ENCODE assay signal across 14 mouse cellular contexts in the genomic region with DNA sequence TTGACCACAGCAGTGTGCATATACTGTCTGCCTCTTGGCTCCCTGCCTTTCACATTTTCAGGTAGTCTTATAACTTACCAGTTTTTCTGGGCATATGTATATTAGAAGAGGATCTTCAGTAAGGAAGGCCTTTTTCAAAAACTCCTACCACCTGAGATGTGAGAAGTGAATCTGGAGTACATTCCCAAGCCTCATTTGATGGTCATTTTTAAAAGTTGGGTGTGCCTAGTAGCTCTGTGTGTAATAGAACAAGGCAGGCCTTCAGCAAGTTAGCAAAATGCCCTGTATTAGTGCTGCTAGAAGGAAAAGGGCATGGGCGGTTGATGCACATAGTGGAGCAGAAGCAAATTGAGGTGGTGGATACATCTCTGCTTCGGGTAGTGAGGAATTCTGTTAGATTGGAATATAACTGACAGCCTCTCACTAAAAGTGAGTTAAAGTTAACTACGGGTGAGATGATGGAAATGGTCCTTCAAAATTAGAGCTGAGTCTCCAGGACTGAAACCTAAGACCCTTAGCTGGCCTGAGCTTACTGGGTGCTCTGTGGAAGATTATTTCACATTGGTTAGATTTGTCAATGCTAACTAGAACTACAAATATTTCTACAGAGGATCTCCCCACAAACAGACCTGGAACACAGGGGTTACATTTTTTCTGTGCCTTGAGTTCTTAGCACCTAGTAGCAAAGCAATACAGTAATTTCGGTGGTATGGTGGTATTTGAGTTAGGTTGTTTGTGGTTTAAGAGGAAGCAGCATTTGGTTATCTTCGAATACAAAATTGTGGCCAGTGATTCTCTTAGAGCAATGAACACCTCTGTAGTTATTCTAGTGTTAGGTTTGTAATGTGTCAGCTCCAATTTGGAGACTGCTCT. TPM values are rescaled to one million over a fixed set of nuclear protein-coding genes. Genes with fewer than 3 reads are reported as not detected.
"Had no signal": no experiment of that assay in that cellular context is flagged by ENCODE, and none has a peak within 500 bp of the region (broad histone marks: within the 10 kb centered on the region; RNA-seq: fewer than 3 reads in every experiment).

No protein-coding gene starts in this region.

- H3K4me2 ChIP-seq: limb, embryonic 15.5 days; liver, embryonic 12.5 days had no signal

- H3K27ac ChIP-seq: kidney, postnatal 0 days; limb, embryonic 15.5 days; liver, embryonic 12.5 days; midbrain, embryonic 10.5 days had no signal

- H3K27me3 ChIP-seq: limb, embryonic 15.5 days; liver, embryonic 12.5 days had no signal

- H3K9ac ChIP-seq: limb, embryonic 15.5 days; liver, embryonic 12.5 days had no signal

- H3K4me3 ChIP-seq: limb, embryonic 15.5 days; liver, embryonic 12.5 days; midbrain, embryonic 10.5 days had no signal

- DNase-seq: kidney, postnatal 36 days; layer of hippocampus, adult 9-11 months; layer of hippocampus, postnatal 36 days; lung, adult 18-20 months; lung, postnatal 36 days; right cerebral cortex, postnatal 14 days; thymus, postnatal 36 days had no signal

- ATAC-seq: midbrain, embryonic 16.5 days had no signal

- H3K9me3 ChIP-seq: limb, embryonic 15.5 days; liver, embryonic 12.5 days; midbrain, embryonic 10.5 days had no signal

RNA-seq across cellular contexts. Expression of a gene that starts 43.8 kb away (rescaled TPM):
- total RNA-seq: megakaryocyte progenitor cell, adult 5-6 weeks had no signal
- polyA plus RNA-seq: liver, embryonic 12.5 days; spleen, adult 2 months had no signal
